Mouse (Mus musculus): ENCODE results near the gene St3gal3.

St3gal3 gene

DNA sequence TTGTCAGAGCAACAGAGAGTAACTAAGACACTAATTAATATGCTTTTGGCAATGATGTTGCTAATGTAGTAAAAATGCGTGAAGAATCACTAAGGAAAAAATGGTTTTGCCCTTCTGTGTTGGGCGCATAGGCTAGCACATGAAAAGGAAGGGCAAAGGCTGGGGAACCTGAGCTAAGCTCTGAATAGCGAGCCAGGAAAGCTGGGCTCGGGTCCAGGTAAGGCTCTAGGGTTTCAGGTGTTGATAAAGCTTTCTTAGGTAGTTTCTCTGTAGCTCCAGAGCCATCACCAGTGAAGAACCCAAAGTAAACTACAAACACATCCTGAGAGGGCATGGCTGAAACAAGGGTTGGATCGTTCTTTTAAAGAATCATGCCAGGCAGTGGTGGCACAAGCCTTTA is 6.8 kb upstream of the St3gal3 start:
- no peak for DNase-seq (ENCODE audit: low spot score)

DNA sequence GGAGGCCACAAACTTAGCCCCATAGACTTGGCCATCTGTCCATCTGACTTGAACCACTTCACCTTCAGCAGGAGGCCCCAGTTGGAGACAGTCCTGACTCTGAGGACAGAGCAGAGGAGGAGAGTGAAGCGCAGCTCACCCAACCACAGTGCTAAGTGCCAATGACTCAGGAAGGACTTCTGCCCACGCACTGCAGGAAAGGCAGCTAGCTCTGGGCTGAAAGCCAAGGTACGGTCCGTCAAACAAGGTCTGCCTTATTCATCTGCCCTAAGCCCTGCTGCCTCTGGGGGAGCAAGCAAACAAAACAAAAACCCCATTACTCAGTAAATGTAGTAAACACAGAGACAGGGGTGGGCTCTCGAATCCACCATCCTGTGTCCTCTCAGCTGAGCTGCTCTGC is 4.2 kb upstream of the St3gal3 start:
- peak; percentile 31 for DNase-seq (ENCODE audit: low spot score)

GRCm38 (mm10) chr4:118137857-118138256 is 3.1 kb upstream of the St3gal3 start:
- DNase-seq (ENCODE audit: low spot score): no peak

DNA sequence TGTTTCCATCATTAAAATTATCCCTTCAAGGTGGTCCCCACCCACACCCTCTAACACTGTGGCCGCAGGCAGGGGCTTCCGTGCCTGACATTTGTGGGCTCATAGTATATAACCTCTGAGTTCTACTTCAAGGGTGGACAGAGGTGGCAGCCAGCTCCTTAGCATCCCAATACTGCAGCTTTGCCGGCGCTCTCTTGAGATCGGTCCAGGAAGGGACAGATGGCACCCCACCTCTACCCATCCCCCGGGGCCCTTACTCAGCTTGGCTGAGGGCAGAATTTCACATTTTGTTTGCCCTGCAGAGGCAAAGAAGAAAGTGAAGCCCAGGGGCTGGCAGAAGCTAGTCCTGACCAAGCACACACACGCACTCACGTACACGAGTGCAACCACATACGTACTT is 2.6 kb upstream of the St3gal3 start:
- DNase-seq (ENCODE audit: low spot score): no peak

- no peak for DNase-seq (ENCODE audit: low spot score)
Observed at GRCm38 (mm10) chr4:118135414-118135813, 700 bp upstream of the St3gal3 start.

- DNase-seq (ENCODE audit: low spot score): no peak
Observed at GRCm38 (mm10) chr4:118131329-118131728, 3.4 kb downstream of the St3gal3 start.

DNA sequence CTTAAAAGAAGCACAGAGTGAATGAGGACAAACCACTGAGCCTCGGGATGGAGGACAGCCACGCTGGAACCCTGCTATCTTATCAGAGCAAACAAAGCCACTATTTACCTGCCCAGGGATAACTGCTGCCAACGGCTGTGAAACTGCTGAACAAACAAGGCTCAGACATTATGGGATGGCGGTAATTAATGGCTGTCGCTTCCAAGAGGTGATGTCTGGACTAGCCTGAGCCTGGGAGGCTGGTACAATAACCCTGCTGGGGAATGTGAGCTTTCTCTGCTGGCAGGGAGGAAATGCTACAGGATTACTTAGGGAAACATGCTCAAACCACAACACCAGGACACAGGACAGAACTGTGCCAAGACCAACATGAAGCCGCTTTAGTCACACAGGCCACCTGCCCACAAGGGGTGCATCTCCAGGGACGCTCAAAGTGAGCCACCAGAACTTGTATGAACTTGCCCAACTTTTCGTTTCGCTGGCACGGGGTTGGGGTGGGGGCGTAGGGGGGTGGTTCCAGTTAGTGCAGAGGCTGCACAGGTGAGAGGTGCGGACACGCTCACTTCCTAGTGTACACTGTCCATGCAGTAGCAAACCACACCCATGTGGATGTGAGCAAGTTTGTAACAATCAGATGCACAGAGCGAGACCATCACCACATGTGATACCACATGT is 11.5 kb downstream of the St3gal3 start:
- no peak for DNase-seq (ENCODE audit: low spot score)

GRCm38 (mm10) chr4:118122078-118122477 is 12.6 kb downstream of the St3gal3 start:
- DNase-seq (ENCODE audit: low spot score): no peak

GRCm38 (mm10) chr4:118117565-118117964 is 17.1 kb downstream of the St3gal3 start:
- DNase-seq (ENCODE audit: low spot score): no peak

DNA sequence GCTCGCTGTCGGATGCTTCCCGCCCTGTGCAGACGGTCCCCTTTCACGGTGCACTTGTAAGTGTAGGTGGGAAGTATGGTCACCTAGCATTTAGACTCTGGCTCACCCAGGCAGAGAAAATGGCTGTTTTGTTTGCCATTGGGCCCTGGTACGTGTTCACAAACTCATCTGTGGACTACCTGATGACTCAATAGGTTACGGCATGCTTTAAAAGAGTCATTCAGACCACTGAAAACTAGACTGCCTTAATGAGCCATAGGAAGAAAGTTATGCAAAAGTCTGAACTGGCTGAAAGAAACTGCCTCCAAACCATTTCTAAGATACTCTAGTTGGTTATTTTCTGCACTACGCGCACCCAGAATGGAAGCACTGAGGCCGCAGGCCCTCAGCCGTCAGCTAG is 18.6 kb downstream of the St3gal3 start:
- no peak for DNase-seq (ENCODE audit: low spot score)

GRCm38 (mm10) chr4:118115132-118115531 is 19.6 kb downstream of the St3gal3 start:
- DNase-seq (ENCODE audit: low spot score): no peak

DNA sequence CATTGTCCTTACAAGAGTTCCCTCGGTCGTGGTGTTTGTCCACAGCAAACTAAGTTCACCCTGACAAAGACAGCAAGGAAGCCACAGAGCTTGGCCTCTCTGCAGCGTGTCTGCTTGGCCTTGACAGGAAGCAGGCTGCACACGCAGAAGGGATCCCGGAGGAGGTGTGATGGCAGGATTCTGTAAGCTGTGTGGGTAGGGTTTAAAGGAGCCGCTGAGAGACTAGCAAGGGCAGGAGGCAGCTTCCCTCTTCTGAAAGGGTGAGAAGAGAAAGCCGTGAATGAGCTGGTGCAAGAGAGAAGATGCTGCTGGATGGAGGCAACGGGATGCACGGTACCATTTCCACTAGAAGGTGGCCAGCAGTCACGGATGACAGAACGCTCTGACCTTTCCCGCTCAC is 22.1 kb downstream of the St3gal3 start:
- no peak for DNase-seq (ENCODE audit: low spot score)

DNA sequence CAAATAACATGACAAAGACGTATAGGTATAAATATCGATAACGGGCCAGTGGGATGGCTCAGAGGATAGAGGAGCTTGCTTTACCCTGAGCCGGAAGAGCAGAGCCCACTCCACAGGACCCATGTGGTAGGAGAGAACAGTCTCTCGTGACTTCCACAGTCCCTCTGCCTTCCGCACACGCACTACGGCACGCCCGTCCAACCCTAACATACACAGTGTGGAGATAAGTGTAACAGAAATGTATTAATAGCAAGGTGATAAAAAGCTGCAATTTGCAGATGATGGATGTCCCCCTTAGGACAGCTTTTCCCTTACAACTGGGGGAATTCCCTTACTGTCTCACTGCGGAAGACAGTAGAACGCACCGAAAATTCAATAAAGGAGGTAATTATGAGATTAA is 25.1 kb downstream of the St3gal3 start:
- no peak for DNase-seq (ENCODE audit: low spot score)

- DNase-seq (ENCODE audit: low spot score): no peak
Observed at GRCm38 (mm10) chr4:118108779-118109178, 25.9 kb downstream of the St3gal3 start.

DNA sequence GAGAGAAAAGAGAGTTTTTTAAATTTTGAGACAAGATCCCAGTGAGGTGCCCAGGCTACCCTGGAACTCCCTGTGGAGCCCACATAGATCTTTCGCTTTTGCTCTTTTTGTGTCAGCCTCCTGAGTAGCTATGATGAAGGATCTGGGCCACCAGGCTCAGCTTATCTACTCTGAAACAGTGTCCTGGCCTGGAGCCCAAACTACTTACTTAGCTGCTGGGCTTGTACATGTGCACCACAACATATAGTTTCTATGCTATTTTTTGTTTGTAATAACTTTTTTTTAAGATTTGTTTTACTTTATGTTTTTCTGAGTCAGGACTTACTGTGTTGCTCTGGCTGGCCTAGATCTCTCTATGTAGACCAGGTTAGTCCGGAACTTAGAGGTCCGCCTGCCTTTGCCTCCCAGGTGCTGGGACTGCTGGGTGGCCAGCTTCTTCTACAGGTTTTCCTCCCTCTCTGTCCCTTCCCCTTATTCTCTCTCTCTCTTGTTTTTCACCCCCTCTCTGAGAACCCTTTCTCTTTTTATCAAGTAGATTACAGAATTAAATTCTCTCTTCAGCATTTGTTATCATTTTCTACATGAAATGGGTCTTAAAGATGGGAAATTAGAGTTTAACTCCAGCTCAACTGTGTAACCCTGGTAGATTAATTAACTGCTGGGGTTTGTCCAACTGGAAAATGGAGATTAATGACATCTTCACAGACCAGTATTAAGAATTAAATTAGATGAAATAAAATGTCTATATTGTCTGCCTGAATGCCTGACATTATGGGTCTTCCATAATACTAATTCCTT is 29.3 kb downstream of the St3gal3 start:
- DNase-seq (ENCODE audit: low spot score): no peak

GRCm38 (mm10) chr4:118103280-118103830 is 31.4 kb downstream of the St3gal3 start:
- no peak for DNase-seq (ENCODE audit: low spot score)

- no peak for DNase-seq (ENCODE audit: low spot score)
Observed at GRCm38 (mm10) chr4:118101497-118101896, 33.2 kb downstream of the St3gal3 start.

GRCm38 (mm10) chr4:118099637-118100364 is 34.9 kb downstream of the St3gal3 start:
- no peak for DNase-seq (ENCODE audit: low spot score)

GRCm38 (mm10) chr4:118098571-118098970 is 36.1 kb downstream of the St3gal3 start:
- no peak for DNase-seq (ENCODE audit: low spot score)

DNA sequence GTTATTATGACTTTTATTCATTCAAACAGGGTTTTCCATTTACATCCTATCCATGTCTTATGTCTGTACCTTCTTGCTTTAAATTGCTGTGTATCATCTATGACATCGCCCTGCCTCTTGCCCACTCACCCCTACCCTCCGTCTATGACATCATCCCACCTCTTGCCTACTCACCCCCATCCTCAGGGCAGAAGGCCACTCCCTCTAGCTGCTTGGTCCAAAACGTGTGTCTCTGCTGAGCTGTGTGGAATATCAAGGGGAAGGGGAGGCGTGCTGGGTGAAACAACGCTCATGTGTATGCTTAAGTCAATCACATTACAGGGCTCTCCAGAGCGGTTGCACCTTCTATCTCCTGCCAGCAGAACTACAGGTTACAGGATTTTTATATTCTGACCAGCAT is 38.6 kb downstream of the St3gal3 start:
- no peak for DNase-seq (ENCODE audit: low spot score)

- no peak for DNase-seq (ENCODE audit: low spot score)
Observed at GRCm38 (mm10) chr4:118092784-118093457, 41.8 kb downstream of the St3gal3 start.

GRCm38 (mm10) chr4:118090449-118090848 is 44.3 kb downstream of the St3gal3 start:
- DNase-seq (ENCODE audit: low spot score): no peak

Data from ovary, postnatal 14 days (tissue).